Mouse (Mus musculus): ENCODE measurements at regions not wholly inside any gene's neighbourhood (a gene's known extent, or its start where the extent isn't known, plus 50 kb on each side); places are given as distances from the start of the nearest gene placed in this dataset.
"Not testable (repeated sequence)": the region's sequence is repeated elsewhere in the genome, so short reads cannot be mapped to it uniquely, and the experiment has no call there.

GRCm38 (mm10) chr7:92984701-92985682, 94.7 kb upstream of the Fam181b start:
- Histone ChIP-seq H3K36me3 (no peaks in the 10 kb centered on the region), H3K27ac (replicated peaks) (peak overlapping the region; percentile 70), H3K4me1 (peaks cover 11% of the 10 kb centered on the region), H3K27me3 (replicated peaks) (no peaks in the 10 kb centered on the region), H3K4me2 (peak overlapping the region; percentile 49), H3K9ac (replicated peaks) (0 out of 2 replicates have a peak overlapping the region, but pooled peaks have one; percentile 18), H3K9me3 (replicated peaks) (no peaks in the 10 kb centered on the region), H3K4me3 (replicated peaks) (peak overlapping the region; percentile 14)
- ATAC-seq (ENCODE audit: low FRiP score), result peak; percentile 94
- 20% methylated on average over 18 of the region's 18 CpGs for WGBS

GRCm38 (mm10) chr7:92985683-92986070, 94.0 kb upstream of the Fam181b start:
- Histone ChIP-seq H3K27me3 (replicated peaks) (no peaks in the 10 kb centered on the region), H3K9ac (replicated peaks) (no peak overlapping the region), H3K36me3 (no peaks in the 10 kb centered on the region), H3K9me3 (replicated peaks) (no peaks in the 10 kb centered on the region), H3K4me2 (no peak overlapping the region), H3K4me3 (replicated peaks) (no peak overlapping the region), H3K4me1 (peaks cover 11% of the 10 kb centered on the region), H3K27ac (replicated peaks) (peak overlapping the region; percentile 70; the same call in 1 of the 2 replicates)
- no peak for ATAC-seq (ENCODE audit: low FRiP score)
- WGBS, result 53% methylated on average over 2 of the region's 2 CpGs

DNA sequence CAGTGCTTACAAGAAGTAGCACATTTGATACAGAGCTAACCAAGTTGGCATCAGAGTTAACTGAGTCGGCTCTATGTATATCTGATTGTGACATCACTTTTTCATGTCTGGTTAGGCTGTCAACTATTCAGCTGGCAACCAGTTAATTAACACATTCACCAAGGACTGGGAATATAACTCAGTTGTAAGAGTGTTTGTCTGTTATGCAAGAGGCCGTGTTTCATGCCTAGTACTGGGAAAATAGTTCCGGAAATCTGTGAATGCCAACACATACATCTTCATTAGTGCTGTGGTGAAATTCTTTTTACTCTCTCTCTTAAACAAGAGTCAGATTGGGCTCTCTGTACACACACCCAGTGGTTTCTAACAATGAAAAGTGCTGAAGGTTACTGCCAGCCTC, 80.8 kb upstream of the Fam181b start:
- Histone ChIP-seq H3K4me2 (no peak overlapping the region), H3K36me3 (no peaks in the 10 kb centered on the region), H3K27ac (replicated peaks) (no peak overlapping the region), H3K4me1 (no peaks in the 10 kb centered on the region), H3K9me3 (replicated peaks) (no peaks in the 10 kb centered on the region), H3K27me3 (replicated peaks) (no peaks in the 10 kb centered on the region), H3K4me3 (replicated peaks) (no peak overlapping the region), H3K9ac (replicated peaks) (no peak overlapping the region)
- 50% methylated on average over 3 of the region's 3 CpGs for WGBS
- ATAC-seq (ENCODE audit: low FRiP score), result no peak

GRCm38 (mm10) chr7:93006694-93007231, 72.9 kb upstream of the Fam181b start:
- H3K27ac ChIP-seq (replicated peaks), result 0 out of 2 replicates have a peak overlapping the region, but pooled peaks have one; percentile 35
- not testable (repeated sequence) for H3K36me3 ChIP-seq; H3K9ac ChIP-seq (replicated peaks); H3K27me3 ChIP-seq (replicated peaks); H3K4me2 ChIP-seq; H3K4me1 ChIP-seq; H3K9me3 ChIP-seq (replicated peaks); H3K4me3 ChIP-seq (replicated peaks)
- WGBS, result 29% methylated on average over 5 of the region's 5 CpGs
- peak; percentile 45; the same call in 1 of the 2 replicates for ATAC-seq (ENCODE audit: low FRiP score)

- Histone ChIP-seq H3K4me1 (no peaks in the 10 kb centered on the region), H3K27me3 (replicated peaks) (no peaks in the 10 kb centered on the region), H3K36me3 (no peaks in the 10 kb centered on the region), H3K9ac (replicated peaks) (no peak overlapping the region), H3K4me2 (no peak overlapping the region), H3K4me3 (replicated peaks) (no peak overlapping the region), H3K9me3 (replicated peaks) (no peaks in the 10 kb centered on the region), H3K27ac (replicated peaks) (peak overlapping the region; percentile 35)
- ATAC-seq (ENCODE audit: low FRiP score), result no peak
- WGBS, result 53% methylated on average over 4 of the region's 4 CpGs
Observed at GRCm38 (mm10) chr7:93007721-93008120, 71.9 kb upstream of the Fam181b start.

DNA sequence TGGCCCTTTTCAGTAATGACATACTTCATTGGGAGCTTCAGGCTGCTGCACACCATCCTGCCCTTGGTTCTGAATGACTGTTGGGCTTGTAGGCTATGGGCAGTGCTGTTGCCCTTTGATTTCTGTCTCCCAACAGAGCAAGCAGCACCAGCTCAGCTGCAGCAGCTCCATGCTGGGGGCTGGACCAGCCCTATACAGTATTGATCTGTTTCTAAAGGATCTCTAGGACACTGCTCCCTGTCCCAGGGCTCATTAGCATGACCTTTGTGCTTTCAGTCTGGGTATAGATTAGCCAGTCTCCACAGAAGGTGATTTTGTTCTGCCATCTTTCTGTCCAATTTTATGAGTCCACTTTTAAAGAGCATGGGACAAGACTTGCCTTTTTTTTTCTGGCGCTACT, 60.3 kb upstream of the Fam181b start:
- no peaks in the 10 kb centered on the region for H3K36me3 ChIP-seq
- H3K4me2 ChIP-seq, result no peak overlapping the region
- H3K27me3 ChIP-seq (replicated peaks), result no peaks in the 10 kb centered on the region
- no peaks in the 10 kb centered on the region for H3K9me3 ChIP-seq (replicated peaks)
- ATAC-seq (ENCODE audit: low FRiP score), result no peak
- H3K4me3 ChIP-seq (replicated peaks), result no peak overlapping the region
- no peak overlapping the region for H3K9ac ChIP-seq (replicated peaks)
- H3K27ac ChIP-seq (replicated peaks), result no peak overlapping the region
- 92% methylated on average over 1 of the region's 1 CpGs for WGBS
- H3K4me1 ChIP-seq, result no peaks in the 10 kb centered on the region

DNA sequence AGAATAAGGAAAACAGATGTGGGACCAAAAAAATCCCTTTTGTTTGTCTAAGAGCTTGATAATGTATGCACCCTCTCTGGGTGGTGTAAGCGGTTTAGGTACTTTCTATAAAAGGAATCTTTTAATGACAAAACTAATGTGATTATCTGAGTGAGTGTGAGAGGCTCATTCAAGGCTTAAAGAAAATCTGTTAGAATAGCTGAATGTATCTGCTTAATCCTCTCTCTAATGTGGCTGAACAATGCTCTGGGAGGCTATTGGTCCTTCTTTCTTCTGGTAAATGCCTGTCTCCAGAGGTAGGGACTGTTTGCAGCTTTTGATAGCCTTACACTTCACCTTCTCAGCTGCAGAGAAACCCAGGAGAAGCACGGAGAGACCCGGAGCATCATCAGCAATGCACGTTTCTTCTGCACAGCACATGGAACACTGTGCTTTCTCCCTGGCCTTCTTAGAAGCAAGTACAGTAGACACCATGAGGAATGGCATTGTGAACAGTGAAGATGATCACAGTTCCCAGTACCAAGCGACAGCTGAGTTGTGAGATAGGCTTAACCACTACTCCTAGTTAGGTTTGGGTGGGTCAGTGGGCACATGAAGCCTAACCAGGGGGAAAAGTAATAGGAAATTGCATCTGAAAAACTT, 56.1 kb upstream of the Fam181b start:
- Histone ChIP-seq H3K4me3 (replicated peaks) (no peak overlapping the region), H3K4me1 (no peaks in the 10 kb centered on the region), H3K36me3 (no peaks in the 10 kb centered on the region), H3K9ac (replicated peaks) (no peak overlapping the region), H3K27ac (replicated peaks) (no peak overlapping the region), H3K9me3 (replicated peaks) (no peaks in the 10 kb centered on the region), H3K27me3 (replicated peaks) (no peaks in the 10 kb centered on the region), H3K4me2 (no peak overlapping the region)
- ATAC-seq (ENCODE audit: low FRiP score), result no peak
- WGBS, result 75% methylated on average over 5 of the region's 5 CpGs

DNA sequence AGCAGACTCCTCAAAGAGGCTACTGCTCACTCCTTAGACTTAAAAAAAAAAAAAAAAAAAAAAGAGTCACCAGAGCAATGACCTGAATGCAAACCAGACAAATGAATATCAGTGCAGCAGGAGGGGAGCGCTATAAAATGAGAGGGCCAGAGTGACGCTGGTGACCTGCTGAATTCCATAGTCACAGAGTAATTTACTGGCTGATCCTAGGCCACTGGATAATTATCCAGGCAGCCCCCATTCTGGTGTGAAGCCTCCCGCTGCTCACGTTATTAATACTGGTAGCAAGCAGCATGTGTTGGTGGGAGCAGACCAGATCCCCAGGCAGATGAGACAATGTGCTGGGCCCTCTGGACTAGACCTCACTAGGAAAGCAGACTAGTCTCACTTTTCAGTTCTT, 53.4 kb upstream of the Fam181b start:
- Histone ChIP-seq H3K9ac (replicated peaks) (no peak overlapping the region), H3K4me3 (replicated peaks) (no peak overlapping the region), H3K36me3 (no peaks in the 10 kb centered on the region), H3K27me3 (replicated peaks) (no peaks in the 10 kb centered on the region), H3K27ac (replicated peaks) (no peak overlapping the region), H3K4me1 (no peaks in the 10 kb centered on the region), H3K9me3 (replicated peaks) (no peaks in the 10 kb centered on the region), H3K4me2 (no peak overlapping the region)
- no peak for ATAC-seq (ENCODE audit: low FRiP score)
- WGBS, result 22% methylated on average over 4 of the region's 4 CpGs
